Mouse (Mus musculus) megakaryocyte, embryonic 14.5 days (primary cell): ENCODE data around the gene Gbp6.

Experiments used
- FLI1 ChIP-seq: IDR thresholded peaks from 2 replicates; pipeline ENCODE4 v1.6.1; 2012; ENCODE audit warnings: low read length, inconsistent platforms, mixed read lengths
- GATA1 ChIP-seq: IDR thresholded peaks from 3 replicates; pipeline ENCODE4 v1.6.1; 2012; ENCODE audit warnings: mixed read lengths, low read length, inconsistent platforms, borderline replicate concordance

DNA sequence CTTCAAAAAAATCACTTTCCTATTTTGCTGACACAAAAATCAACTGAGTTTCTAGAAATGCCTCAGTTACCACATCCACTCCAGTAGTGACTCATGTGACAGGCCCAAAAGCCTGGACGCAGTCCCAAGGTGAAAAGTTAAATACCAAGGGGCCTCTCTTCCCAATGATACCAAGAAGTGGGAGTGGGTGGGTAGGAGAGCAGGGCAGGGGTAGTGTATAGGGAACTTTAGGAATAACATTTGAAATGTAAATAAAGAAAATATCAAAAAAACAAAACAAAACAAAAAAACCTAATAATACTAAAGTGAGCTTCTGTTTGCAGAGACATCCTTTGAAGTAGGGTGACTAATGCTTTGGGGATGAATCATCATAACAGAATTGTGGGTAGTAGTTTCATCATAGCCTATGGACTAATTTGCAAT lies 12.7 kb upstream of the Gbp6 start:
- TF ChIP-seq GATA1 (no peak), FLI1 (no peak)
